Mouse (Mus musculus) midbrain, embryonic 15.5 days (tissue): ENCODE results near the gene Tbc1d10b. TPM values are rescaled to one million over a fixed set of nuclear protein-coding genes. Genes with fewer than 3 reads are reported as not detected.
A peak's percentile ranks its signal among the peaks of the same experiment; 100 is the strongest.

Experiments used
- ATAC-seq: fragments of 200-750 bp; cut with Nextera tagmentation; replicated peaks from 2 replicates; pipeline ENCODE4 v1.8.0; 2017; ENCODE audit warnings: moderate TSS enrichment
- H3K27ac ChIP-seq: fragments of 300-500 bp; sonication (generic); 2 replicates; pipeline ENCODE4 v1.5.1; 2015; ENCODE audit warnings: mild to moderate bottlenecking, inconsistent platforms
- H3K27me3 ChIP-seq: fragments of 300-500 bp; sonication (generic); replicated peaks from 2 replicates; pipeline ENCODE4 v1.6.1; 2015; ENCODE audit warnings: inconsistent platforms
- H3K36me3 ChIP-seq: fragments of 300-500 bp; sonication (generic); replicated peaks from 2 replicates; pipeline ENCODE4 v1.6.1; 2015; ENCODE audit warnings: inconsistent platforms
- H3K4me1 ChIP-seq: fragments of 300-500 bp; sonication (generic); 2 replicates; pipeline ENCODE4 v1.6.1; 2015; ENCODE audit warnings: inconsistent platforms
- H3K4me2 ChIP-seq: fragments of 300-500 bp; sonication (generic); 2 replicates; pipeline ENCODE4 v1.6.1; 2015; ENCODE audit warnings: inconsistent platforms, mild to moderate bottlenecking, moderate library complexity
- H3K4me3 ChIP-seq: fragments of 300-500 bp; sonication (generic); 2 replicates; pipeline ENCODE4 v1.5.1; 2015; ENCODE audit warnings: mild to moderate bottlenecking, inconsistent platforms
- H3K9ac ChIP-seq: fragments of 300-500 bp; sonication (generic); 2 replicates; pipeline ENCODE4 v1.6.1; 2015; ENCODE audit warnings: mild to moderate bottlenecking, inconsistent platforms
- H3K9me3 ChIP-seq: fragments of 300-500 bp; sonication (generic); 2 replicates; pipeline ENCODE4 v1.6.1; 2016; ENCODE audit warnings: inconsistent platforms
- WGBS: fragments of 180-500 bp; shearing (Covaris S2); methylation state at CpG from one replicate; pipeline ENCODE4 v1.1.7; 2015; ENCODE audit warnings: mixed read lengths; 5-methylcytosine and 5-hydroxymethylcytosine counted together
- polyA plus RNA-seq: library from polyadenylated mRNA; unstranded; fragments of >200 nt; fragmentation: Nextera tagmentation; extraction: Ambion mirVana; gene quantifications from 2 replicates; pipeline ENCODE4 v1.2.1, GENCODE M21; 2015

Gene Tbc1d10b
- polyA plus RNA-seq, 1 experiment from 2014 or later: 44.8 TPM

DNA sequence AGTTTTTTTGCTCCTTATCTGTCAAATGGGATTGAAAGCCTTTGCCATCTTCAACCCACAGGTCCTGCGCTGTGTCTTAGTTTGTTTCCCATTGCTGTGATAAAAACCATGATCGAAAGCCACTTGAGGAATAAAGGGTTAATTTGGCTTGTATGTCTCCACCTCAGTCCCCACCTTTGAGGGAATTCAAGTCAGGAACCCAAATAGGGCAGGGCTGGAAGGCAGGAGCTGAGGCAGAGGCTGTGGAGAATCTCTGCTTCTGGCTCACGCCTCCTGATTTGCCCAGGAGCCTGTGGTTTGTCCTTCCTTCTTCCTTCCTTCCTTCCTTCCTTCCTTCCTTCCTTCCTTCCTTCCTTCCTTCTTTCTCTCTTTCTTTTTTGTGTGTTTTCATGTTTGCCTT, 14.8 kb upstream of the Tbc1d10b start:
- H3K4me3 ChIP-seq: no peak overlapping the region
- ATAC-seq: no peak
- no peak overlapping the region for H3K9ac ChIP-seq
- no peak overlapping the region for H3K4me2 ChIP-seq
- no peaks in the 10 kb centered on the region for H3K27me3 ChIP-seq
- WGBS: 96% methylated on average over 3 of the region's 3 CpGs
- no peaks in the 10 kb centered on the region for H3K4me1 ChIP-seq
- no peak overlapping the region for H3K27ac ChIP-seq
- H3K36me3 ChIP-seq: no peaks in the 10 kb centered on the region
- no peaks in the 10 kb centered on the region for H3K9me3 ChIP-seq

DNA sequence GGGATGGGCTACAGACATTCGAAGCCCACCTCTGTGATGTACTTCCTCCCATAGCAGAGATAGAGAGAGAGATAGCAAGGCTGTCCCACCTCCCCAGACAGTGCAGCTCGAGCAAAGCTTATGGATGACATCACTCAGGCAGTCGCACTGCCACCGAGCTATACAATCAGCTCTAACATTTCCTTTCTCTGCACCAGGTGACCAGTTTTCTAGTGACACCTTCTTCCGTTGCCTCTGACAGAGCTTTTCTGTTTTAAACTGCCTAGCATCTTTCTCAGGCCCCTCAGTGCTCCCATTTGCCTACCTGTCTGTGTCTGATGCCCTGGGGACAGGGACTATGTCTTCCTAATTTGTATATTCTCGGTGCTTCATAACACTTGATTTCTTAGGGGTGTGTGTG, 12.2 kb upstream of the Tbc1d10b start:
- Histone ChIP-seq H3K4me2 (no peak overlapping the region), H3K4me1 (no peaks in the 10 kb centered on the region), H3K36me3 (no peaks in the 10 kb centered on the region), H3K9me3 (no peaks in the 10 kb centered on the region), H3K27me3 (no peaks in the 10 kb centered on the region), H3K27ac (no peak overlapping the region), H3K9ac (no peak overlapping the region), H3K4me3 (no peak overlapping the region)
- 84% methylated on average over 6 of the region's 6 CpGs for WGBS
- no peak for ATAC-seq

DNA sequence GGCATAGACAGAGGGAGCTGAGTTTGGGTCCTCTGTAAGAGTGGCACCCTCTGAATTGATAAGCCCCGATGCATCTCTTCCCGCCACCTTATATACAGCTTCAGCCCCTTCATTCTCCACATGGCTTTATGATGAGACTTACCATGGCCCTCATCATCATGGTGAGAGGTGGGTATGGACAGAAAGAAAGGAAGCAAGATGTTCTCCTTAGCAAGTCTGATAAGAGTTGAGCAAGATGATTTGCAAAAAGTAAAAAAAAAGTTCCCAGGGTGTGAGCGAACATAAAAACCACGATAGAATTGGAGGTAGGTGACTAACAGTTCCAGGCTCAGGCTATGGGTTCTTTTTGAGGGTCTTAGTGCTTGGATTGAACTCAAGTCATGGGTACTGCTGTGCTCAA, 10.4 kb upstream of the Tbc1d10b start:
- no peak for ATAC-seq
- H3K4me3 ChIP-seq: no peak overlapping the region
- H3K4me2 ChIP-seq: no peak overlapping the region
- H3K9ac ChIP-seq: no peak overlapping the region
- no peaks in the 10 kb centered on the region for H3K9me3 ChIP-seq
- 0 out of 2 replicates have a peak, but pooled peaks cover 4% of the 10 kb centered on the region for H3K27me3 ChIP-seq
- WGBS: 95% methylated on average over 4 of the region's 4 CpGs
- no peak overlapping the region for H3K27ac ChIP-seq
- no peaks in the 10 kb centered on the region for H3K36me3 ChIP-seq
- peaks cover 7% of the 10 kb centered on the region; the same call in 1 of the 2 replicates for H3K4me1 ChIP-seq

DNA sequence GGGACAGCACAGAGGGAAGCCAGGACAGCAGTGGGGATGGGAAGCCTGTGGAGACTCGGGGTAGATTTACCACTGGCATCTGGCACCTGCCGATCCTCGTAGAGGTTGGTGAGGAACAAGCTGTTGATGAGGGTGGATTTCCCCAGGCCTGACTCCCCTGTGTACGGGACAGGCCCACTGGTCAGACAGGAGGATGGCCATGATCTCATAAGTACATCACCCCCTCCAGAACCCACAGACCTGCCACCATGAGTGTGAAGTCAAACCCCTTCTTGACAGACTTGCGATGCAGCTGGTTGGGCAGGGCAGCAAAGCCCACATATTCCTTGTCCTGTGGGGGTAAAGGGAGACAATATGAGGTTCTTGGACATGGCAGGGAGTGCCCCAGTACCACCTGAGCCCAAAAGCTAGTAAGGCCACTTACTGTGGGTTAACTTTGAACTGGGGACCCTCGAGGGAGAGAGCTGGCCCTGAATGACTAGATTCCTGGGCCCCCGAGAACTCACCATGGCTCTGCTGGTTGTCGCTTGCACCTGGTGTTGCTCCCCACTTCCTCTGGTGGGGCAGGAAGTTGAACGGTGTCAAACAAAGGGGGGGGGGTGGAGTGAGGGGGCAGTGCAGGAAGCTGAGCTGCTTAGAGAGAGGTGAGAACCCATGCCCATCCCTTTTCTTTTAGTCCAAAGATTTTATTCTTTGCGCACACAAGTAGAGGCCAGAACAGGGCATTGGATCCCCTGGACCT, 9.8 kb upstream of the Tbc1d10b start:
- no peak overlapping the region for H3K9ac ChIP-seq
- no peaks in the 10 kb centered on the region for H3K9me3 ChIP-seq
- H3K4me3 ChIP-seq: no peak overlapping the region
- 82% methylated on average over 10 of the region's 10 CpGs for WGBS
- peaks cover 7% of the 10 kb centered on the region; the same call in 1 of the 2 replicates for H3K4me1 ChIP-seq
- no peak overlapping the region for H3K27ac ChIP-seq
- no peak overlapping the region for H3K4me2 ChIP-seq
- no peaks in the 10 kb centered on the region for H3K36me3 ChIP-seq
- ATAC-seq: no peak
- H3K27me3 ChIP-seq: 0 out of 2 replicates have a peak, but pooled peaks cover 4% of the 10 kb centered on the region

DNA sequence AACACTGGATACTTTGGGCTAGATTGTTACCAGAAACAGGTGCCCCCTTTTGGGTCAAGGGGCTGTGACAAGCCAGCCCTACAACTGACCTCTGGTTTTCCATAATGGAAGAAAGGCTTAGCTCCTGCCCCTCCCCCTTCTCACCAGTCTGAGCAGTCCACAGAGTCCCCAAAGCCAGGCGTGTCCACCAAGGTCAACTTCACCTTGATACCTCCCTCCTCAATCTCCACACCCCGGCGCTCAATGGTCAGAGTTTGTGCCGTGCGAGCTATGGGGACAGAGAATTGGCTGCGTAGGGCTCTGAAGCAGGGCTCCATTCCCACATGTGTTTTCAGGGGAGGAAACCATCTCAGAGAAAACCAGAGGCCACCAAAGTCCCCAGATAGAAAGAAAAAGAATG, 9.2 kb upstream of the Tbc1d10b start:
- Histone ChIP-seq H3K4me2 (no peak overlapping the region), H3K9me3 (no peaks in the 10 kb centered on the region), H3K27ac (no peak overlapping the region), H3K4me1 (peaks cover 7% of the 10 kb centered on the region; the same call in 1 of the 2 replicates), H3K4me3 (no peak overlapping the region), H3K27me3 (0 out of 2 replicates have a peak, but pooled peaks cover 4% of the 10 kb centered on the region), H3K9ac (no peak overlapping the region), H3K36me3 (no peaks in the 10 kb centered on the region)
- no peak for ATAC-seq
- WGBS: 88% methylated on average over 6 of the region's 6 CpGs

DNA sequence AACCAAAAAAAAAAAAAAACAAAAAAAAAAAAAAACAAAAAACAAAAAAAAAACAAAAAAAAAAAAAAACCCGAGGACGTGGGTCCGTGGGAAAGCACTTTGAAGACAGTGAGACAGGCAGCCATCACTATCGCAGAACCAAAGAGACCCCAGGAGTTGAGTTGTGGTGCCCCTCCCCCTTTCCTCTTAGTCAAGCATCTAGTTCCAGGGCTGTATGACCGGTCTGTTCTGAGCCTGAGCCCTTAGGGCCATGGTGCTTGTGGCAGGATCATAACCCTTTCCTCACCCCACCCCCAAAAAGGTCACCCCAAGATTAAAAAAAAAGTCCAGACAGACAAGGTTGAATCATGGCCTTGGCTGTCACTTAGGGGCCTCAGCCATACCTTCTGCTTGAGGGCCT, 8.0 kb upstream of the Tbc1d10b start:
- 78% methylated on average over 5 of the region's 5 CpGs for WGBS

DNA sequence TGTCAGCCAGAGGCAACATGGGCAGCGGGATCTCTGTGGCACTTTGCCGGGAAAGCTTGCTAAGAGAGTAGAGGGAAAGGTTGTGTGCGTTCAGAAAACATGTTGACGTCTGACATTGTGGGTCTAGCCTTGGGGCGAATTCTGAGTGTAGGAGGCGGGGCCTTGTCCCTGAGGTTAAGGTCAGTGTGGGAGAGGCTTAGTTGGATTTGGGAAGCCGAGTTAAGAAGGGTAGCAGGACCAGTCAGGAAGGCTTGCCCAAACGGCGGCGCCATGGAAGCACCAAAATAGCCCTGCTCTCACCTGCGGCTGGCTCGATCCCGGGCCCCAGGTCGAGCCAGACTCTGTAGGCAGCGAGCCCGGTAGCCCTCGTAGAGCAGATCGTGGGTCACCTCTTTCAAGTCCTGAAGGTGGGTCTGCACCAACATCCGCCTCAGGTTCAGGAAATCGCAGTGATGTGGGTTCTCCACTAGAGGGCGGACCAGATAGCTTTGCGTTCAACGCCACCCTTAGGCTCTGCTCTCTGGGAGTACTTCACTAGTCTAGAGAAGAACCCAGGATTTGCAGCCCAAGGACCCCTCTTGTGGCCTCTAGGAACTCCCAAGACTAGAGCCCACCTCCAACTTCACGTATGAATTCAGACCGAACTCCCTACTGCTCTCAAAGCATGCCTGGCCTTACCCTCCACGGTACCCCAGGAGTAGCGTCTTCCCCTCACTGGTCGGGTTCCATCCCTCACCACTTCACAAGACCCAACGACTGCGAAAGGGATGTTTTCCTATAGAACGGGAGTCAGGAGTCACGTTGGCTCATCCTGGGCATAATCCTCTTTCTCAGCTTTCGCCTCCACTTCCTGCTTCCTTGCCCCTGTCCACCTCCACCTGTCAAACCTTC, 7.0 kb upstream of the Tbc1d10b start:
- peak overlapping the region; percentile 47 for H3K4me2 ChIP-seq
- H3K27ac ChIP-seq: no peak overlapping the region
- H3K27me3 ChIP-seq: 0 out of 2 replicates have a peak, but pooled peaks cover 4% of the 10 kb centered on the region
- no peaks in the 10 kb centered on the region for H3K9me3 ChIP-seq
- no peak for ATAC-seq
- H3K9ac ChIP-seq: 0 out of 2 replicates have a peak overlapping the region, but pooled peaks have one; percentile 10
- H3K4me1 ChIP-seq: peaks cover 7% of the 10 kb centered on the region; the same call in 1 of the 2 replicates
- no peaks in the 10 kb centered on the region for H3K36me3 ChIP-seq
- 30% methylated on average over 33 of the region's 33 CpGs for WGBS
- peak overlapping the region; percentile 21; the same call in 1 of the 2 replicates for H3K4me3 ChIP-seq

More for the DNA sequence above, 8.0 kb upstream of the Tbc1d10b start:
- no peak for ATAC-seq
- no peak overlapping the region for H3K4me3 ChIP-seq
- no peak overlapping the region for H3K27ac ChIP-seq
- no peak overlapping the region for H3K4me2 ChIP-seq
- no peaks in the 10 kb centered on the region for H3K9me3 ChIP-seq
- H3K27me3 ChIP-seq: 0 out of 2 replicates have a peak, but pooled peaks cover 4% of the 10 kb centered on the region
- H3K36me3 ChIP-seq: no peaks in the 10 kb centered on the region
- H3K4me1 ChIP-seq: peaks cover 7% of the 10 kb centered on the region; the same call in 1 of the 2 replicates
- no peak overlapping the region for H3K9ac ChIP-seq

DNA sequence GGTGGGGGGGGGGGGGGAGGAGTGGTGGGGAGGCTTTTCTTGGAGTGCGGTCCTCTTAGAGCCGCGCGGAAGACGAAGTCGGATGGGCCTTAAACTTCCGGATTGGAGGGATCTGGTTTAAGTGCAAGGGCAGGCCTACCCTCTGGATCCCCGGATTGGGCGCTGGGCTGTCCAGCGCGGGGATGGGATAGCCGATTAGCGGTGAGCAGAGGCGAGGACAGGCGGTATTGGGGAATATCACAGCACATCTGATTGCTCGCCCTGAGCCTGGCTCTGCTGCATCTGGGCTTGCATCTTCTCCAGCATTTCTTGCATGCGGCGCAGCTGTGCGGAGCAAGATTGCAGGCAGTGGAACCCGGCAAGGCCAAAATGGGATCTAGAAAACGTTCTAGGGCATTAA, 6.3 kb upstream of the Tbc1d10b start:
- Histone ChIP-seq H3K4me1 (peaks cover 12% of the 10 kb centered on the region), H3K27ac (no peak overlapping the region), H3K9ac (no peak overlapping the region), H3K4me3 (no peak overlapping the region), H3K4me2 (0 out of 2 replicates have a peak overlapping the region, but pooled peaks have one; percentile 47), H3K9me3 (no peaks in the 10 kb centered on the region), H3K27me3 (0 out of 2 replicates have a peak, but pooled peaks cover 4% of the 10 kb centered on the region), H3K36me3 (no peaks in the 10 kb centered on the region)
- ATAC-seq: no peak
- WGBS: 35% methylated on average over 21 of the region's 21 CpGs

DNA sequence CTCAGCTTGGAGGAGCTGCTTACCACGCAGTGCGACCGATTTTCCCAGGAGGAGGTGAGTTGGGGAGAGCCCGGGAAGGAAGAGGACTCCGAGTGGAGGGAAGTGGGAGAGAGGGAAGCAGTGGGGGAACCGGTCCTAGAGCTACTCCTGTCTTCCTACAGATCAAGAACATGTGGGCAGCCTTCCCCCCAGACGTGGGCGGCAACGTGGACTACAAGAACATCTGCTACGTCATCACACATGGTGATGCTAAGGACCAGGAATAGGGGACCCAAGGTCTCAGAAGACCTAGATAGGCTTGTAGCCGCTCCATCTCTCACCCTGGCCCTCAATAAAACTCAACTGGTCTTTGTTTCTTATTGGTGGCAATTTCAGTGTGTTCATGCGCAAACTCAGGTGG, 5.7 kb upstream of the Tbc1d10b start:
- no peak for ATAC-seq
- H3K36me3 ChIP-seq: no peaks in the 10 kb centered on the region
- peaks cover 16% of the 10 kb centered on the region for H3K4me1 ChIP-seq
- no peaks in the 10 kb centered on the region for H3K9me3 ChIP-seq
- H3K9ac ChIP-seq: no peak overlapping the region
- WGBS: 57% methylated on average over 12 of the region's 12 CpGs
- no peak overlapping the region for H3K4me3 ChIP-seq
- H3K27me3 ChIP-seq: 0 out of 2 replicates have a peak, but pooled peaks cover 4% of the 10 kb centered on the region
- no peak overlapping the region for H3K4me2 ChIP-seq
- no peak overlapping the region for H3K27ac ChIP-seq

DNA sequence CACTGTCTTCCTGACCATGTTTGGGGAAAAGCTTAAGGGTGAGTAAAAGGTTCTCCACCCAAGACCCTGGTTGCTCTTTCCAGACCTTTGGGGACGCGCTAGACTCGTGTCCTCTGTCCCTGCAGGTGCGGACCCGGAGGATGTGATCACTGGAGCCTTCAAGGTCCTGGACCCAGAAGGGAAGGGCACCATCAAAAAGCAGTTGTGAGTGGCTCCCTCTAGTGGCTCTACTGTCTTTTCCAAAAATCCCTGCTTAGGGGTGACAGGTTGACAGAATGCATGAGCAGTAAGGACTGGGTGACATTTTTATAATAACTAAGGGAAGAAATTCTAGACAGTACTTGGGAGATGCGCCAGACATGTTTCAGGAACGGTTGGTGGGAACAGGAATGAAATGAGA, 5.2 kb upstream of the Tbc1d10b start:
- ATAC-seq: no peak
- Histone ChIP-seq H3K4me1 (peaks cover 16% of the 10 kb centered on the region), H3K4me2 (no peak overlapping the region), H3K9ac (no peak overlapping the region), H3K36me3 (no peaks in the 10 kb centered on the region), H3K9me3 (no peaks in the 10 kb centered on the region), H3K4me3 (no peak overlapping the region), H3K27me3 (0 out of 2 replicates have a peak, but pooled peaks cover 4% of the 10 kb centered on the region), H3K27ac (no peak overlapping the region)
- WGBS: 42% methylated on average over 7 of the region's 7 CpGs

DNA sequence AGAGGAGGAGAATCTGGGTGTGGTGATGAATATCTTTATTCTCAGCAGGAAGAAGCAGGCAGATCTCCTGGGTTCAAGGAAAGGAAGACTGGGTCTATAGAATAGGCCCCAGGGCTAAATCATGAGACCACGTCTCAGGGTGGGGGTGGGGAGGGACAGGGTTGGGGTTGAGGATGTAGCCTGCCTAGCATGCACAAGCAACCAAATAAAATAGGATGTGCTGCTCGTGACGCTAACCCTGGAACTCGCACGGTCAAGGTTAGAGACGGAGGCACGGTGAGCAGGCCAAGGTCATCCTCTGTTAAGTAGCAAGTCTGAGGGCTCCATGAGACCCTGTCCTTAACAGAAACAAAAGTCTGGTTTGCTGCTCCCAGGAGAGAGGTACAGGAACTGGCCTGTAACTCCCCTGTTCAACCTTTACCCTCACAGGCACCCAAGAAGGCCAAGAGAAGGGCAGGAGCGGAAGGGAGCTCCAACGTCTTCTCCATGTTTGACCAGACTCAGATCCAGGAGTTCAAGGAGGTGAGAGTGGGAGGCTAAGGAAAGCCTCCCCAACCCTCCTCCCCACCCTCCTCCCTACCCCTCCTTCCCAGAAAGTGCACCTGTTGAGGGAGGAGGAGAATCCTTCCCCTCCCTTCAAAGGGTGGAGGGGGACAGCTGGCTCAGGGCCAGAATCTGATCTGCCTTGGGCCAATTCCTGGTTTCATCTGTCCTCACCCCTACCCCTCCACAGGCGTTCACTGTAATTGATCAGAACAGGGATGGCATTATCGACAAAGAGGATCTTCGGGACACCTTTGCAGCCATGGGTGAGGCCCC, 4.4 kb upstream of the Tbc1d10b start:
- Histone ChIP-seq H3K27me3 (0 out of 2 replicates have a peak, but pooled peaks cover 4% of the 10 kb centered on the region), H3K27ac (no peak overlapping the region), H3K4me1 (peaks cover 18% of the 10 kb centered on the region), H3K9ac (no peak overlapping the region), H3K36me3 (no peaks in the 10 kb centered on the region), H3K4me3 (no peak overlapping the region), H3K9me3 (no peaks in the 10 kb centered on the region), H3K4me2 (no peak overlapping the region)
- no peak for ATAC-seq
- 88% methylated on average over 12 of the region's 12 CpGs for WGBS
